Mouse (Mus musculus): ENCODE measurements around the gene Tns1.

Gene Tns1

DNA sequence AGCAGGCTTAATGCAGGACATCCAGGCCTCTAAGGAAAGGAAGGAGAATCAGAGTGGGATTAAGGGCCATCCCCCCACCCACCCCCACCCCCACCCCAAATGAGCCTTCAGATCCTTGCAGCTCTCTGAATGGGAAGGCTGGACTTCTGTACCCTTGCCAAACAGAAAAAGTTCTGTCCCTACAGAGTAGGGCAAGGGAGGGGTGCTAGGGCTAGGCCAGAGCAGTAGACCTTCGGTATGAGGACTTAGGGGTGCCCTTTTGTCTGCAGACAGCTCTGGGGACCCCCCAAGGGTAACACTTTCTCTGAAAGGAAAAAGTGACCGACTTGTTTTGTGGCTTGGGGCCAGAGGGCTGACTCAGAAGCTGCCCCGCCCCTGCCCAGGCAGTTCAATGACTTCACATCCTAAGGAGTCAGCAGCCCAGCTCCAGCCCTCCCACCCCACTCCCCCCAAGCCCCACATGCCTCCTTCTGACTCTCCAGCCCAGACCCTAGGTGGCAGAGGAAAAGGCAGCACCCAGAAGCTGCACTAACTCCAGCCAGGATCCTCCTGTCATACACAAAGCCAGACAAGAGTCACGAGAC lies 168.9 kb downstream of the Tns1 start:
- TF ChIP-seq NANOG (IDR thresholded peaks at IDR 0.05; ENCODE audit: borderline replicate concordance, low read length) (no peak), CTCF (conservative IDR thresholded peaks at IDR 0.05; ENCODE audit: low read length) (no peak), POU5F1 (IDR thresholded peaks at IDR 0.05; ENCODE audit: borderline replicate concordance, low read length) (no peak)
- Histone ChIP-seq H3K4me1 (replicated peaks; ENCODE audit: low read depth, low read length) (peaks cover 39% of the 10 kb centered on the region), H3K27me3 (ENCODE audit: insufficient read depth, low read length) (peaks cover 39% of the 10 kb centered on the region)

DNA sequence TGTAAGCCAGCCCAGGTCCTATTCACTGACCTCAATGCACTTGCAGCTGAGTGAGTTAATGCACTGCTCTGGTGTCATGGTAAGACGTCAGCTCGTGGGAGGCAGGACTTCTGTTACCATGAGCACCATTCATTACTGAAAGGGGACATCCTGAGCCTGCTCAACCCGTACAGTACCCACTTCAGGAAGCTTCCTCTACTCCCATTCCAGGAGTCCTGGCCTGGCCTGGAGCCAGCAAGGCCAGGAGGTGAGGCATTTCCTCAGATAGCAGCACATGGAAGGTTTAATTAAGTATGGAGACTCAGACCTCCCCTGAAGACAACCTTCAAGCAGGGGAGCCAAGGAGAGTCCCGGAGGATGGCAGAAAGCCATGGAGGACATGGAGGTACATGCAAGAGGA lies 169.6 kb downstream of the Tns1 start:
- Histone ChIP-seq H3K4me1 (replicated peaks; ENCODE audit: low read depth, low read length) (peaks cover 39% of the 10 kb centered on the region), H3K4me3 (replicated peaks; ENCODE audit: low read length) (no peak overlapping the region), H3K9me3 (ENCODE audit: low read length) (no peaks in the 10 kb centered on the region), H3K27me3 (ENCODE audit: insufficient read depth, low read length) (peaks cover 41% of the 10 kb centered on the region), H3K36me3 (ENCODE audit: insufficient read depth, low read length) (no peaks in the 10 kb centered on the region)
- TF ChIP-seq CTCF (conservative IDR thresholded peaks at IDR 0.05; ENCODE audit: low read length) (no peak), NANOG (IDR thresholded peaks at IDR 0.05; ENCODE audit: borderline replicate concordance, low read length) (no peak), POU5F1 (IDR thresholded peaks at IDR 0.05; ENCODE audit: borderline replicate concordance, low read length) (no peak)

More for the DNA sequence above, 168.9 kb downstream of the Tns1 start:
- Histone ChIP-seq H3K9me3 (ENCODE audit: low read length) (no peaks in the 10 kb centered on the region), H3K36me3 (ENCODE audit: insufficient read depth, low read length) (no peaks in the 10 kb centered on the region), H3K4me3 (replicated peaks; ENCODE audit: low read length) (no peak overlapping the region)

DNA sequence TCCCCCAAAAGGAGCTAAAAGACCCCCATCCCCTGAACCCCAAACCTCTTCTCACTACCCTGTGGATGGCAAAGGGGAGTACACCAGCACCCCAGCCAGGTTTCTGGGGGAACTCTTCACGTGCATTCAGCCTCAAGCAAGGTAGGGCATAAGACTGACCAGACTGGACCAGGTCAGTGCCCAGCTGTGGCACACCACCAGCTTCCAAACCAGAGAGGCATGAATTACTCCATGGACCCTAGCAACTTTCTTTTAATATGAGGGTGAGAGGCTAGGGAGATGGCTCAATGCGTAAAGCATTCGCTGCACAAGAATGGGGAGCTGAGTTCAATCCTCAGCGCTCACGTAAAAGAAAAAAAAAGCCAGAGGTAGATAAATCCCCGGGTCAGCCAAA lies 170.2 kb downstream of the Tns1 start:
- Histone ChIP-seq H3K36me3 (ENCODE audit: insufficient read depth, low read length) (no peaks in the 10 kb centered on the region), H3K9me3 (ENCODE audit: low read length) (no peaks in the 10 kb centered on the region), H3K4me3 (replicated peaks; ENCODE audit: low read length) (0 out of 2 replicates have a peak overlapping the region, but pooled peaks have one; percentile 46), H3K27me3 (ENCODE audit: insufficient read depth, low read length) (peaks cover 38% of the 10 kb centered on the region), H3K4me1 (replicated peaks; ENCODE audit: low read depth, low read length) (peaks cover 37% of the 10 kb centered on the region)
- no peak for TF ChIP-seq CTCF (conservative IDR thresholded peaks at IDR 0.05; ENCODE audit: low read length)
- TF ChIP-seq POU5F1 (IDR thresholded peaks at IDR 0.05; ENCODE audit: borderline replicate concordance, low read length): no peak
- TF ChIP-seq NANOG (IDR thresholded peaks at IDR 0.05; ENCODE audit: borderline replicate concordance, low read length): no peak

DNA sequence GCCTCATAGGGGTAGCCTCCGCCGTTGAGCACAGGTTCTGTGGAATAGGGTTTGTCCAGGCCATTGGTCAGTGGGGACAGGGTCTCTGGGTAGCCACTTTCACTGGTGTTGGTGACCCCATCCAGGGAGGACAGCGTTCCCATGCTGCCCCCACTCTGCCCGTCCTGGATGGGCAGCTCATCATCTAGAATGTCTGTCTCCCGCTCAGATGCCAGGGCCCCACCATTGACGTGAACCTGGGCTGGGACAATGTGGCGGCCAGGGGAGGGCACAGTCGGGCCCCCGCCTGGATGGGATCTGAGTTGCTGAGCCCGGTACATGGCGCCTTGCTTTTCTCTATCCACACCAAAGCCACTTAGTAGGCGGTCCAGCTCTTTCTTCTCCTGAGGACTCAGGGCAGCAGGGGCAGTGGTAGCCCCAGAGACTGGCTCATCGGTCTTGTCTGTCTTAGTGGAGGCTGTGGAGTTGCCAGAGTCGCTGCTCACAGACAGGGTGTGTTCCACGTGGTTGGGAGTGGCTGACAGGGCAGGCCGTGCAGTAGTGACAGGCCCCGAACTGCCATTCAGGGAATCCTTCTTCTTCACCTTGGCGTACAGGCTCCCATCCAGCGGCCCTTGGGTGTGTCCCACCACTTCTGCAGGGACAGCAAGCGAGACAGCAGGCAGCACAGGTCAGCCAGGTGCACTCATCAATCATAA lies 170.8 kb downstream of the Tns1 start:
- peaks cover 43% of the 10 kb centered on the region for H3K4me1 ChIP-seq (replicated peaks; ENCODE audit: low read depth, low read length)
- peak overlapping the region; percentile 46 for H3K4me3 ChIP-seq (replicated peaks; ENCODE audit: low read length)
- H3K27me3 ChIP-seq (ENCODE audit: insufficient read depth, low read length): peaks cover 38% of the 10 kb centered on the region
- no peak for TF ChIP-seq CTCF (conservative IDR thresholded peaks at IDR 0.05; ENCODE audit: low read length)
- no peak for TF ChIP-seq NANOG (IDR thresholded peaks at IDR 0.05; ENCODE audit: borderline replicate concordance, low read length)
- TF ChIP-seq POU5F1 (IDR thresholded peaks at IDR 0.05; ENCODE audit: borderline replicate concordance, low read length): no peak
- H3K9me3 ChIP-seq (ENCODE audit: low read length): no peaks in the 10 kb centered on the region
- H3K36me3 ChIP-seq (ENCODE audit: insufficient read depth, low read length): no peaks in the 10 kb centered on the region

DNA sequence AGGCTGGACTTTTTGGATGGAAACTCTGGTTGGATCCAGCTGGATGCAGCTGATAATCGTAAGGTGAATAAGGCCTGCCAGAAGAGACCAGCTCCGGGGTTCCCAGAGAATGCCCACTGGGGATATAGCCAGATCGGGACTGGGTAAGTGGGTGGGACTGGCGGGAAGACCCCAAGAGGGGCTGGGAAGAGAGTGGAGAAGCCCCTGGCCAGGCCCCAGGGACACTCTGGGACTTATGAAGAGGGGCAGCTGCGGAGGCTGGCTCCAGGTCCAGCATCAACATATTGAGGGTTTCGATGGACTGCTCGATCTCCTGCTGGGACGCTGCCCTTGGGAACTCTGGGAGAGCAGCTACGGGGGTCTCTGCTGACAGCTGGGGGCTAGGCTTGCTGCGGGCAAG lies 171.7 kb downstream of the Tns1 start:
- Histone ChIP-seq H3K4me3 (replicated peaks; ENCODE audit: low read length) (peak overlapping the region; percentile 46), H3K9me3 (ENCODE audit: low read length) (no peaks in the 10 kb centered on the region), H3K36me3 (ENCODE audit: insufficient read depth, low read length) (no peaks in the 10 kb centered on the region), H3K27me3 (ENCODE audit: insufficient read depth, low read length) (peaks cover 38% of the 10 kb centered on the region), H3K4me1 (replicated peaks; ENCODE audit: low read depth, low read length) (peaks cover 50% of the 10 kb centered on the region)
- TF ChIP-seq CTCF (conservative IDR thresholded peaks at IDR 0.05; ENCODE audit: low read length): no peak
- TF ChIP-seq POU5F1 (IDR thresholded peaks at IDR 0.05; ENCODE audit: borderline replicate concordance, low read length): no peak
- TF ChIP-seq NANOG (IDR thresholded peaks at IDR 0.05; ENCODE audit: borderline replicate concordance, low read length): no peak

DNA sequence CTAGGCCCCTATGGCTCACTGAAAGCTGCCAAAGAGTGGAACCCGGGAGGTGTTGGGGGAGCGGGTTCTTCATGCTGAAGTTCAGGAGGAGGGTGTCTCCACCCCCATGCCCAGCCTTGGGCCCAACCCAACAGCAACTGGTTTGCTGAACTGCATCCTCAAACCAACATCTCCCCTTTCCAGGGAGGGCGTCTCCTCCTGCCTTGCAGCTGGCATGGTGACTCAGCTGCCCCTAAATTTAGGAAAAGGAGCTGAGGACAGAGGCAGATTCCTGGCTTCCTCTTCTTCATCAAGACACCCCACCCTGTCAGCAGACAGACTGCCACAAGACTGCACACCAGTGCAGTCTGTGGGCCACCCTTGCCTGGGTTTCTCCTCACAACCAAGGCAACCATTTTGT lies 173.1 kb downstream of the Tns1 start:
- Histone ChIP-seq H3K9me3 (ENCODE audit: low read length) (no peaks in the 10 kb centered on the region), H3K4me3 (replicated peaks; ENCODE audit: low read length) (no peak overlapping the region), H3K36me3 (ENCODE audit: insufficient read depth, low read length) (no peaks in the 10 kb centered on the region), H3K4me1 (replicated peaks; ENCODE audit: low read depth, low read length) (peaks cover 53% of the 10 kb centered on the region), H3K27me3 (ENCODE audit: insufficient read depth, low read length) (peaks cover 44% of the 10 kb centered on the region)
- TF ChIP-seq POU5F1 (IDR thresholded peaks at IDR 0.05; ENCODE audit: borderline replicate concordance, low read length): no peak
- TF ChIP-seq CTCF (conservative IDR thresholded peaks at IDR 0.05; ENCODE audit: low read length): no peak
- TF ChIP-seq NANOG (IDR thresholded peaks at IDR 0.05; ENCODE audit: borderline replicate concordance, low read length): no peak

DNA sequence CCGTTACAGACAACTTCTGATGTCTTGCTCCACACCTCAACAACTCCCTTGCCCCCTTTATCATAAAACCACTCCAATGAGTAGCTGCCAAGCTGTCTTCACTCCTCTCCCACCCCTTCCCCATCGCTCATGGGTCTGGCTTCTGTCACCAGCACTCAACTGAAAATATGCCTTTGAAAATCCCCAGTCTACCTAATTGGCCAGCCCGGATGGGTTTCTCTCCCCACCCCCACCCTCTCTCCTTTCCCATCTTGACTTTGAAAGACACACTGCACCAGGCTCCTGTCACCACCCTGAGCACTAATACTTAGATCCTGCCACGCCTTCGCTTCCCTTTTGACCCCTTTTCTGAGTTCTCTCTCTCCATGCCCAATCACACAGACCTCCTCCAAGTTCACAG lies 175.5 kb downstream of the Tns1 start:
- H3K9me3 ChIP-seq (ENCODE audit: low read length): no peaks in the 10 kb centered on the region
- TF ChIP-seq NANOG (IDR thresholded peaks at IDR 0.05; ENCODE audit: borderline replicate concordance, low read length): no peak
- no peak for TF ChIP-seq CTCF (conservative IDR thresholded peaks at IDR 0.05; ENCODE audit: low read length)
- TF ChIP-seq POU5F1 (IDR thresholded peaks at IDR 0.05; ENCODE audit: borderline replicate concordance, low read length): no peak

DNA sequence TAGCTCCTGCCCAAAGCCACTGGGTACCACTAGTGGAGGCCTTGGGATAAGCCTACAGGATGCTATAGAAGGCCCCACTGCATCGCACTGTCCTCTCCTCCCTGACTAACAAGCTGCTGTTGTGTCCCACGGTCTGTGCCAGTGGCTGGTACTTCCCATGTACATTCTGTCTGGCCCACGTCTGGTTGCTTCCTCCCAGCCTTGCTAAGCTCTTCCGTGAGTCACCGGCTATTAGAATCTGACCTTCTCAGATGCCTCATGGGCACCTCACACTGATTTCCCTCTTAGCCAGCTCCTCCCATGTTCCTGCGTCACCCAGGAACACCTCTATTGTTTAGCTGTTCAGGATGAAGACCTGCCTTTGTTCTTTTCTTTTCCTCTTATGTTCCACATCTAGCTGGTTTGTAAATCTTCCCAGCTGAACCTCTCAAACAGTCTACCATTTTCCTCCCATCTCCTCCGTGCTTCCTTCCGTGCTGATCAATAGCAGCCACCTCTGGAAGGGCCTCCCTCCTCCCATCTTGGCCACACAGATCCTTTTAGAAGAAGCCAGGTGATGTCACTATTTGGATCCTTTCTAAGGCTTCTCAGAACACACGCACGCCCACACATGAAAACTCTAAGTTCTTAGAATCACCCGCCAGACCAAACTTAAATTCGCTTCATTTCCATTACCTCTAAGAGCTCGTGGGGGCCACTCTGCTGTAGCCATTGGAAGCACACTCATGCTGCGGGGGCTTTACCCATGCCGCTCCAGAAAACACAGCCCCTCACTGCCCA lies 176.5 kb downstream of the Tns1 start:
- Histone ChIP-seq H3K27me3 (ENCODE audit: insufficient read depth, low read length) (peaks cover 34% of the 10 kb centered on the region), H3K4me3 (replicated peaks; ENCODE audit: low read length) (no peak overlapping the region), H3K9me3 (ENCODE audit: low read length) (no peaks in the 10 kb centered on the region), H3K4me1 (replicated peaks; ENCODE audit: low read depth, low read length) (peaks cover 27% of the 10 kb centered on the region), H3K36me3 (ENCODE audit: insufficient read depth, low read length) (no peaks in the 10 kb centered on the region)
- TF ChIP-seq POU5F1 (IDR thresholded peaks at IDR 0.05; ENCODE audit: borderline replicate concordance, low read length) (no peak), NANOG (IDR thresholded peaks at IDR 0.05; ENCODE audit: borderline replicate concordance, low read length) (no peak), CTCF (conservative IDR thresholded peaks at IDR 0.05; ENCODE audit: low read length) (no peak)

More for the DNA sequence above, 175.5 kb downstream of the Tns1 start:
- Histone ChIP-seq H3K27me3 (ENCODE audit: insufficient read depth, low read length) (peaks cover 44% of the 10 kb centered on the region), H3K4me3 (replicated peaks; ENCODE audit: low read length) (no peak overlapping the region), H3K4me1 (replicated peaks; ENCODE audit: low read depth, low read length) (peaks cover 38% of the 10 kb centered on the region), H3K36me3 (ENCODE audit: insufficient read depth, low read length) (no peaks in the 10 kb centered on the region)

All from E14TG2a.4 (cell line).